Mouse (Mus musculus) monocyte, adult 2 months (primary cell): ENCODE data around the gene Cabp1.
"Not testable (repeated sequence)": the region's sequence is repeated elsewhere in the genome, so short reads cannot be mapped to it uniquely, and the experiment has no call there.

Source experiments
- DNase-seq, 2 experiments: peaks; one replicate each; pipeline ENCODE4 v3.0.0; 2022; ENCODE audit warnings: low spot score in 2 of 2, low read depth in 1 of 2

Cabp1 gene

GRCm38 (mm10) chr5:115152132-115152956 lies 41.8 kb downstream of the Cabp1 start:
- DNase-seq = no peak

GRCm38 (mm10) chr5:115151457-115151856 lies 42.7 kb downstream of the Cabp1 start:
- no peak for DNase-seq

GRCm38 (mm10) chr5:115150991-115151390 lies 43.2 kb downstream of the Cabp1 start:
- no peak for DNase-seq

- no peak for DNase-seq
Observed at GRCm38 (mm10) chr5:115149675-115150459, 44.3 kb downstream of the Cabp1 start.

- DNase-seq = not testable (repeated sequence)
Observed at GRCm38 (mm10) chr5:115148872-115149271, 45.3 kb downstream of the Cabp1 start.

GRCm38 (mm10) chr5:115148378-115148777 lies 45.8 kb downstream of the Cabp1 start:
- no peak for DNase-seq

- no peak for DNase-seq
Observed at GRCm38 (mm10) chr5:115147388-115147787, 46.8 kb downstream of the Cabp1 start.

GRCm38 (mm10) chr5:115146747-115147130 lies 47.4 kb downstream of the Cabp1 start:
- DNase-seq = no peak

GRCm38 (mm10) chr5:115145976-115146746 lies 48.0 kb downstream of the Cabp1 start:
- no peak for DNase-seq

GRCm38 (mm10) chr5:115145253-115145968 lies 48.8 kb downstream of the Cabp1 start:
- DNase-seq = no peak

- DNase-seq = no peak
Observed at GRCm38 (mm10) chr5:115144471-115144870, 49.7 kb downstream of the Cabp1 start.

GRCm38 (mm10) chr5:115143552-115143951 lies 50.6 kb downstream of the Cabp1 start:
- DNase-seq = no peak

- no peak for DNase-seq
Observed at GRCm38 (mm10) chr5:115142166-115142697, 51.9 kb downstream of the Cabp1 start.

- DNase-seq = no peak
Observed at GRCm38 (mm10) chr5:115140726-115141125, 53.5 kb downstream of the Cabp1 start.

- DNase-seq = no peak
Observed at GRCm38 (mm10) chr5:115139124-115139523, 55.1 kb downstream of the Cabp1 start.

- DNase-seq = peak; percentile 73 to 84
Observed at GRCm38 (mm10) chr5:115134234-115135165, 59.7 kb downstream of the Cabp1 start, which contains the start of gene Unc119b. Gene Unc119b (minus strand): TSS chr5:115134975.

- DNase-seq = no peak
Observed at GRCm38 (mm10) chr5:115133358-115134066, 60.7 kb downstream of the Cabp1 start.

- no peak for DNase-seq
Observed at GRCm38 (mm10) chr5:115132465-115132864, 61.7 kb downstream of the Cabp1 start.

- DNase-seq = no peak
Observed at GRCm38 (mm10) chr5:115129328-115129727, 64.9 kb downstream of the Cabp1 start.
